Mouse (Mus musculus) myocyte (in vitro differentiated cells): ENCODE data around the gene Krtdap.
"Not testable (repeated sequence)": the region's sequence is repeated elsewhere in the genome, so short reads cannot be mapped to it uniquely, and the experiment has no call there.

Experiments used
- CEBPB ChIP-seq: IDR thresholded peaks from 2 replicates; pipeline ENCODE4 v1.6.1; 2011; ENCODE audit warnings: mild to moderate bottlenecking, moderate library complexity; ENCODE audit not compliant: poor library complexity, insufficient read depth, severe bottlenecking
- E2F4 ChIP-seq: IDR thresholded peaks from one replicate; pipeline ENCODE4 v1.6.1; 2011; ENCODE audit warnings: mild to moderate bottlenecking, control low read depth, moderate library complexity; ENCODE audit not compliant: insufficient read depth
- MAX ChIP-seq: IDR thresholded peaks from one replicate; pipeline ENCODE4 v1.6.1; 2011; ENCODE audit warnings: low read depth, mild to moderate bottlenecking, control low read depth
- MYOD1 ChIP-seq, 3 experiments: IDR thresholded peaks; one replicate each; pipeline ENCODE4 v1.6.1; 2011; ENCODE audit warnings: control low read depth in 2 of 3, low read depth in 2 of 3, mild to moderate bottlenecking in 2 of 3, moderate library complexity in 1 of 3; ENCODE audit not compliant: insufficient read length in 2 of 3, control insufficient read depth in 1 of 3
- MYOG ChIP-seq, 3 experiments: IDR thresholded peaks; one replicate each; pipeline ENCODE4 v1.6.1; 2011; ENCODE audit warnings: control low read depth in 2 of 3, low read depth in 2 of 3, mild to moderate bottlenecking in 2 of 3; ENCODE audit not compliant: insufficient read length in 2 of 3, control insufficient read depth in 1 of 3, insufficient read depth in 1 of 3
- POLR2A ChIP-seq: IDR thresholded peaks from one replicate; pipeline ENCODE4 v1.6.1; 2011; ENCODE audit warnings: low read depth, mild to moderate bottlenecking, control low read depth, moderate library complexity; ENCODE audit not compliant: insufficient read length
- POLR2AphosphoS2 ChIP-seq: IDR thresholded peaks from one replicate; pipeline ENCODE4 v1.6.1; 2011; ENCODE audit warnings: low read depth, control low read depth; ENCODE audit not compliant: insufficient read length
- REST ChIP-seq: IDR thresholded peaks from one replicate; pipeline ENCODE4 v1.6.1; 2011; ENCODE audit warnings: mild to moderate bottlenecking, control low read depth, moderate library complexity; ENCODE audit not compliant: insufficient read depth, insufficient read length
- SRF ChIP-seq: IDR thresholded peaks from one replicate; pipeline ENCODE4 v1.6.1; 2011; ENCODE audit warnings: low read depth; ENCODE audit not compliant: control insufficient read depth, insufficient read length
- TCF12 ChIP-seq: IDR thresholded peaks from one replicate; pipeline ENCODE4 v1.6.1; 2011; ENCODE audit warnings: mild to moderate bottlenecking, control low read depth; ENCODE audit not compliant: poor library complexity, insufficient read depth, severe bottlenecking
- TCF3 ChIP-seq: IDR thresholded peaks from one replicate; pipeline ENCODE4 v1.6.1; 2011; ENCODE audit warnings: low read depth, control low read depth; ENCODE audit not compliant: insufficient read length
- USF1 ChIP-seq: IDR thresholded peaks from one replicate; pipeline ENCODE4 v1.6.1; 2011; ENCODE audit warnings: low read depth, mild to moderate bottlenecking, control low read depth, moderate library complexity

- TF ChIP-seq POLR2A; USF1; POLR2AphosphoS2; E2F4; CEBPB; MYOG (IDR thresholded peaks at IDR 0.05; ENCODE audit: control insufficient read depth in 1 of 3, insufficient read depth in 1 of 3, insufficient read length in 2 of 3, low read depth in 2 of 3); TCF3; MYOD1 (IDR thresholded peaks at IDR 0.05; ENCODE audit: control insufficient read depth in 1 of 3, insufficient read length in 2 of 3, low read depth in 2 of 3); MAX; TCF12; REST; SRF: not testable (repeated sequence)
Observed at GRCm38 (mm10) chr7:30832684-30833083, 45.0 kb downstream of the Krtdap start.
